Mouse (Mus musculus) WW6 (cell line): Measurements from ENCODE around the gene Fbxl19.
A peak's percentile ranks its signal among the peaks of the same experiment; 100 is the strongest.

Source experiments
- DNase-seq: peaks from one replicate; pipeline ENCODE4 v3.0.0-alpha.2; 2013; ENCODE audit warnings: low read depth, low spot score

The Fbxl19 gene

DNA sequence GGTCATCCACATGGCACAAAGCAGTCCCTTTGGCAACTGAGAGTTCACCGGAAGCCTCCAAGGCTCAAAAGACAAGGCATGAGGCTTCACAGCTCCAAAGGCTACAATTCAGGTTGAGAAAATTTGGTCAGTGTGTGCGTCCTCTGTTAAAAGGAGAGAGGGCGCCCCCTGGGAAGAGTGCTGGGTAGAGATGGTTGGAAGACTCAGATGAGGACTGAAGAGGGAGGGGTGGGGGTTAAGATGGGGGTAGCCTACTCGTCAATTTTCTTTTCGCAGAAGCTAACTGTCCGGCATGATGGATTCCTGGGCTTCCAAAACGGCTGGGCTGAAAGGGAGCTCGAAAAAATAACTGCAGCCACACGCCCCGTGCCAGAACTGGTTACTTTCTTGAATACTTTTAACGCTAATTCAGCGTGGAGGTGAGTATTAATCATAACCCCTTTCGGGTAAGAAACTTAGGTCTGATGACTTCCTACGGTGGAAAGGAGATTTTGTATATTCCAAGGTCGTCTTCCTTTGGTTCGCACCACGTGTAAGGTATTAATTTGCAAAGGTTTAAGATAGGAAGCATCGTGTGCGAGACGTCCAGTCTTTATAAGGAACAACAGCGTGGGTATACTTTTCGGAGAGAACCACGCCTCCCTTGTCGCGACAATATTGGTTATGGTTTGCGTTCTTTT is at the start of gene Fbxl19:
Gene Fbxl19, plus strand, starts transcription at position 178 of the 680 bp plus-strand sequence.
- DNase-seq = no peak

DNA sequence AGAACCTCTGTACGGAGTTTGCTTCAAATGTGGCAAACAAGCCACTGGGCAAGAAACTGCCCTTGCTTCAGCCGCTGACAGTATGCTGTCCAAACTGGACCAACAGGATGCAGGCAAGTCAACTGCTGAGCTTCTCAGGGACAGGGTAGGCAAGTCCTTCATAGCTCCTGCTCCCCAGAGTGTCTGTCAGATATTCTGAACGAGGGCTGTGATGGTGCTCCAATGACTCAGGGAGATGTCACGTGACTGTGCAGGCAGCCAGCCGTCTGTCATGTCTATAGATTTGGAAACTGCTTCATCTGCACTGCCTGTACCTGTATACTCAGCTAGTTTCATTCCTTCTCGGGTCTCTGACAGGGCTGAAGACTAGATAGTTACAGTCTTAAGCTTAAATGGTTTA is 45.4 kb upstream of the Fbxl19 start:
- no peak for DNase-seq

DNA sequence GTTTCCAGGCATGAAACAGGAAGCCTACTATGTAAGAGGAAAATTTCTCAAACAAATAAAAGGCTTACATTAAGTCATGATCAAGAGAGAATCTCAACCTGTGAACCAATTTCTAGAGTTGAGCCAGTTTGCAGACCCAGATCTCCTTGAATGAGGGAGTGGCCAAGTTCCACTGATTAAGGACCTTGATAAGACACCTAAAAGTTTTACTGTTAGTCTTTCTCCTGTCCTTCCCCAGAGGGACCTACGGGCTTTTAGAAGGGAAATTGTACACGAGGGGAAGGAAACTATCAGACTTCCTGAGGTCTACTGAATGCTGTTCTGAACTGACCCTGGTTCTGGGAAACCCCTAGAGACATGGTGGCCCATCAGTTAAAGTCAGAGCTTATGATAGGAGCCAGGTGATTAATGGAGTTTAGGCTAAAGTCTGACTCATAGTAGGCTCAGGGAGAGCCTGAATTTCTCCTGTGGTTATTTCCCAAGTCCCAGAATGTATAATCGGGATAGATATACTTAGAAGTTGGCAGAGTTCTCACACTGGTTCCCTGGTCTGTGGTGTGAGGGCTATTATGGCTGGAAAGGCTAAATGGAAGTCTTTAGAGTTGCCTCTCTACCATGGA is 43.5 kb upstream of the Fbxl19 start:
- no peak for DNase-seq

DNA sequence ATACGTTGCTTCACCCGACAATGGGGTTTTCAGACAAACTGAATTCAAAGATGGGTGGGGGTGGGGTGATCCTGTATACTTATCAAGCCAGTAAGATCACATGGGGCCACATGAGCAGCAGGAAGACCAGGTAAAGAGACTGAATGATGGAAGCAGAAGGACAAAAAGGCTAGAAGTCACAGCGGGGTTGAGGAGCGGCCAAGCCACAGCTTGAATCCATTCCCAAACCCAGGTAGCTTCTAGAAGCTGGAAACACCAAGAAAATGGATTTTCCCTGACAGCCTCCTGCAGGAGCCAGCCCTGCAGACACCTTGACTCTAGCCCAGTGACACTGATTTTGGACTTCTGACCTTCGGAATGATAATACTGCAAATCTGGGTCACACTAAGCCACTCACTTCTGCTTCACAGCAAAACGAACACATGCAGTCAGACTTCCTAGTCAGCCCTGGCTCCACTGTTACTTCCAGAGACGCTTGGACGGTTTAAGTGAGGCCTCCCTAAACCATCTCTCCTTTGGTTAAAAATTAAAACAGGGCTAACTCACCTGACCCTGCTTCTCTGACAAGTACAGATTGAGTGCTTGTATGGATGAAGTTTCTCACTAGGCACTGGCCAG is 40.7 kb upstream of the Fbxl19 start:
- no peak for DNase-seq

DNA sequence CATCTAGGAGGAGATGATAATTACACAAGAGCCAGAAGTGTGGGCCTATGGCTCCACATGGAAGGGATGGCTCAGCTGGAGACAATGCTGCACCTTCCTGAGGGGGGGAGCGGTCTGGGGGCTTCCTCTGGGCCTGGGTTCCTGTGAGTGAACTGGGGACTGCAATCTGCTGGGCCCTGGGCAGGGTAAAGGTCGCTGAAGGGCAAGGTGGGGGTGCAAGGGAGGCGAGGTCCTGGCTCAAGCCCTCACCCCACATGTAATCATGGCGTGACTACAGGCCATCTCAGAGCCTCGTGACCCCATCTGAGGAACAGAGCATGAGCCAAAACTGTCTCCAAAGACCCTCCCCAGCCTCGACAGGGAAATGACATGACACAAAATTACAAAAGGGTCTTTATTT is 39.7 kb upstream of the Fbxl19 start:
- no peak for DNase-seq

DNA sequence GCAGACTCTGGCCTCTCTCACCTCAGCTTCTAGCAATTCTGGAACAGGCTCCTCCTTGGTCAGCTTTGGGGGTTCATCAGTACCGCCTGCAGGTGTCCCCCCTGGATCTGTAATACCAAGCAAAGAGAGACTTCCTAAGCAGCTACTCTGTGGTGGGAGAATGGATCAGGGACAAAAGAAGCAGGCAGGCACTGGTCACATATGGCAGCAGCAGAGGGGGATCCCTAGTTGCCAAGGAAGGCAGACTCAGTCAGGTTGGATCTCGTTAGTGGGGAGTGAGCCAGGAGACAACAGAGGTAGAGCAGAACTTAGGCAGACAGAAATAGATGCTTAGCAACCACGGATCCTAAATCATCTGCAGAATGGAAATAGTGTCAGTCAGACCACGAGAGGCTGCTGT is 38.6 kb upstream of the Fbxl19 start:
- DNase-seq = no peak

DNA sequence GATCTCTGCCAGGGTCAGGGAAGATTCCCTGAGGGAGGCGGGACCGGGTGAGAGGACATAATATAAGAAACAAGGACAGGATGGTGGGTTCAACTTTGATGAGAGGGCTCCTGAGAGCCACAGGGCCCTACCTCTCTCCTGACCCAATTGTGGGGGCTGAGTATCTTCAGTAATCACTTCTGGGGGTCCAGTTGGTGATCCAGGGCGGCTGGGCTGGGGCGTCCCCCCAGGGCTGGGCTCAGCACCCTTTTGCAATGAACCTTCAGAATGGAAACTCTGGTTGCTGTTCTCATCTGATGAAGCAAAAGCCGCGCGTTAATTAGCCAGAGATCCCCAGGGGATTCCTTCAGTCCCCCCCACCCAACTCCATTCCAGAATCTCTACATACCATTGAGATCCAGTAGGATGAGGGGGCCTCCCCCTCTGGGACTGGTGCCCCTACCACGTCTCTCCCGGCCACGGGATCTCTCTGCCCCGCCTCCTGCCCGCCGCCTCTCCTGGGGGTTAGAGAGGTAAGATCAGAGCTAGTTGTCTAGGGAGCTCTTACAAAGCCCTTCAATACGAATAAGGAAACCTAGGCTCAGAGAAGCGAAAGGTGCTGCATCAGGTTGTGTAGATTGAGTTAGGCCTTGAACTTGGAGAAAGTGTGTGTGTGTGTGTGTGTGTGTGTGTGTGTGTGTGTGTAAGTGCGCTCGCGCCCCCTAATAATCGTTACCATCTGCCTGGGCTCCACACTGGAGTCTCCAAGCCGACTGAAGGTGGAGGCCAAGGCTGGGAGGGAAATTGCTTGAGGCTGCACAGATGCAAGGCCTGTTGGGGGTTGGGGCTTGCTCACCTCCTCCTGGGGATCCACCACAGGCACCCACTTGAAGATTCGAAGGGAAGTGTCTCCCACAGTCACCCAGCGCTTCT is 37.0 kb upstream of the Fbxl19 start:
- no peak for DNase-seq

DNA sequence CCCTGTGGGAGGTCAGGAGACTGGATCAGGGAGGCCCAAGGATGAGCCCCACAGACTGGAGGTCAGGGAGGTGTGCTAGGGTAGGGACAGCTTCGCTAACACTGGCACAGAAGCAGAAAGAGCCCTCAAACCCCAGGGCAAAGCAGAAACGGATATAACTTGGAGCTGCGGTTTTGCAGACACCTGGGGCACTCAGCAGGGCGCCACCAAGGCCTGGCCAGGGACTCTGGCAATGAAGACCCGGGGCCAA is 36.5 kb upstream of the Fbxl19 start:
- DNase-seq = no peak

DNA sequence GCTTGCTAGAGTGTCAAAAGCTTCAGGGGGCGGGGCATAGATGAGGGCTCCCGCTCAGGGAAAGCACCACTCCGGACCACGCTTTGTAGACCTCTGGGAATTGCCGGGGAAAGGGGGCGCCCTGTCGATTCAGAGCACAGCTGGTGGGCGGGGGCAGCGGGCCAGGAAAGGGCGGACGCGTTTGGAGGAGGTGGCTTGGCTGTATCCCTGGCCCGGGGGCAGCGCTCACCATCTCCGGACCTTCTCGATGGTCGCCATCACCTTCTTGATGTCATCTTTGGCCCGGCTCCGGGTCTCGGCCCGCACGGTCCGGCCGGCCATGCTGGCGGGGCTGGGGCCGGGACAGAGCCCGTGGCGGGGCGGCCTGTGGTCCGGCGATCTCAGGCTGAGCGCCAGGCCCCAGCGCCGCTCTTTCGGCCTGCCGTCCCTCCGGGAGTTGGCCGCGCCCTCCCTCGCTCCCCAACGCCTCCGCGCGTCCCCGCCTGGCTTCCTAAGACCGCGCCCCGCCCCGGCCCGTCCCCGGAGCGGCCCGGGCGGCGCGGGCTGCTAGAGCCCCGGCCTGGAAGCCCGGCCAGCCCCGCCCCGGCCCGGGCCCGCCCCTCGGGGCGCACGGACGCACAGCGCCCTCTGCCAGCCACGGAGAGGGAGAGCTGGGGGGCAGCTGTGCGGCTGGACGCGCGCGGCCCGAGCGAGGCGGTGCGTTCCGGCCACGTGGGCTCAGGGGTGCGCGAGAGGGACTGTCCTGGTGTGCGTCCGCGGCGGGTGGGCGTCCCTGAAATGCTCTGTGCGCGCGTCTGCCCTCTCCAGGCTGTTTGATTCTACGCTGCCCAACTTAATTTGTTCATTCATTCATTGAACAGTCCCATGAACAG is 35.9 kb upstream of the Fbxl19 start, which contains the start of gene Bcl7c:
Gene Bcl7c, minus strand, starts transcription at position 727 of the 872 bp plus-strand sequence.
- peak; percentile 81 for DNase-seq

DNA sequence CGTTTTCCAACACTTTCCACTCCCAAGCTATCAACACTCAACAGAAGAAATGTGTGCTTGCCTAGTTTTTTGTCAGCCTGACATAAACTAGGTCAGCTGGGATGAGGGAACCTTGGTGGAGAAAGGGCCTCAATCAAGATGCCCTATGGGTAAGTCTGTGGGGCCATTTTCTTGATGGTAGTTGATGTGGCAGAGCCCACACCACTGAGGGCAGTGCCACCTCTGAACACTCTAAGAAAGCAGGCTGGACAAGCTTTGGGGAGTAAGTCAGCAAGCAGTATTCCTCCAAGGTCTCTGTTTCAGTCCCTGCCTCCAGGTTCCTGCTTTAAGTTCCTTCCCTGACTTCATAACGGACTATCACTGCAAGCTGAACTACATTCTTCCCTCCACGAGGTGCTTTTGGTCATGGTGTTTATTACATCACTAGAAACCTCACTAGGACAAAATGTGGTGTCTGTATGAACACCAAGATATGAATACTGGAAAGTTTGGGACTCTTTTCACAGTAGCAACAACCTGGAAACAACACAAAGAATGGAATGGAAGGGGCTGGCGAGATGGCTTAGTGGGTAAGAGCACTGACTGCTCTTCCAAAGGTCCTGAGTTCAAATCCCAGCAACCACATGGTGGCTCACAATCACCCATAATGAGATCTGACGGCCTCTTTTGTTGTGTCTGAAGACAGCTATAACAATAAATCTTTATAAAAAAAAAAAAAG is 34.9 kb upstream of the Fbxl19 start:
- no peak for DNase-seq

DNA sequence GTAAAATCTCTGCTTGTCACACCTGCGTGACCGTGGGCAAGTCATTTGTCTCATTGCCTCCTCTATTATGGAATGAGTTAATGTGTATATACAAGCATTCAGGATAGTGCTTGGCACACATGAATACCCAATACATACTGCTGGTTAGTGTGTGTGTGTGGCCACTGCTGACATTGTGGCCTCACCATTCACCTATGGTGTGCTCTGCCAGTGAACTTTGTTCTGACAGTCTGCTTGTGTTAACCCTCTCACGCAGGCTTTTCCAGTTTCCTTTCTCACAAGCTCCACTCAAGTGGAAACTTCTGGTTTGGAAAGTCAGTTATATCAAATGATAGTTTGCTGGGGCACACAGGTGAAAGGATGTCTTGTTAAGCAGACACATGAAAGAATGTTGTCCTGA is 33.3 kb upstream of the Fbxl19 start:
- DNase-seq = no peak

DNA sequence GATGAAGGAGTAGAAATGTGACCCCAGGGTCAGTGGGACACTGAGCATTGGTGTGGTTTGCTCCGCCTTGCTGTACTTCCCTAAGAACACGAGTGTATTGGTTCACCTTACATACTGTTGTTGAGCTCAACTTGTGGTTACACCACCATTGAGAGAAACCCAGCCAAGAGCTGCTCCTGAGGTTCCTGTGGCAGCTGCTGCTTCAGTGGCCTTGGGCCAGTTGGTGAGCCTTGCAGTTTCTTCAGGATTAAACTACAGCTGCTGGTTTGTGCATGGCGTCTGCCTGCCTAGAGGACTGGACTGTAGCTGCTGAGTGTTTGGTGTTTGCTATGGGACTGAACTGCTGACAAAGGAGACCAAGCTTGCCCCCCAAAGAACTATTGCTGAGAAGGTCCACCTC is 32.9 kb upstream of the Fbxl19 start:
- no peak for DNase-seq

DNA sequence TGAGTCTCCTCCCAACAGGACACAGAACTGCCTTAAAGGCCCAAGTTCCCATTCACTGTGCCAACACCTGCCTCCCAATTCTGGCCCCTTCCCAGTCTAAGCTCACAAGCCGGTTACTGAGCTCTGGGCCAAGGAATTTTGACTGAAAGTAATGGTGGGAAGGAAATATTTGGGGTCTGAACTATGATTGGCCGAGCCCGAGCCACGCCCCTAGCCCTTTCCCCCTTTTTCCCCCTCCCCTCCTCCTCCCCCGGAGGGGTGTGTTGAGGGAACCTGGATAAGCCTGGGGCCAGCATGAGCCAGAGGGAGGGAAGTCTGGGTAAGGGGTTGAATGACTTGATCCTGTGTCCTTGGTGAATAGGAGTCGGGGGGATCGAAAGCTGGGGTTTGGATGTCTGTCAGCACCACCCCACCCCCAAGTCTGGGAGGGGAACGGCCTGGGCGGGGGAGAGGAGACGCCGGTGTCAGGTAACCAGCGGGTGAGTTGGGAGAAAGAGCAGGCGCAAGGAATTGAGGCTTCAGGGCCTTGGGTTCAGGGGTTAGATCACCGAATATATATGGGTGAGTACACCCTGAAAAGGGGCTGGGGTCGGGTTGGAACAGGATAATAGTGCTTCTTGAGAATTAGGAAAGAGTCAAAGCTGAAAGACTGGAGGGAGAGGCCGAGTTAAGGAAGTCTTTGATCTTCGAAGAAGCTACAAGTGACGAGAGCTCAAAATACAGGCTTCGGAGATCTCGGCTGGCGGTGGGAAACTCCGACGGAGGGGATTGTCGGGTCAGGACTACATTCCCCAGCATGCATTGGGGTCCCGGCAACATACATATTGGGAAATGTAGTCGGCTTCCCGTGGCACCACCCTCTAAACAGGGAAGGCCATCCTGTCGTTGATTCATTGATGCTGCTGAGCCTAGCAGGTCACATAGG is 31.6 kb upstream of the Fbxl19 start, which contains the start of gene Ctf1:
Gene Ctf1, plus strand, starts transcription at position 276 of the 925 bp plus-strand sequence.
- DNase-seq = peak; percentile 63

DNA sequence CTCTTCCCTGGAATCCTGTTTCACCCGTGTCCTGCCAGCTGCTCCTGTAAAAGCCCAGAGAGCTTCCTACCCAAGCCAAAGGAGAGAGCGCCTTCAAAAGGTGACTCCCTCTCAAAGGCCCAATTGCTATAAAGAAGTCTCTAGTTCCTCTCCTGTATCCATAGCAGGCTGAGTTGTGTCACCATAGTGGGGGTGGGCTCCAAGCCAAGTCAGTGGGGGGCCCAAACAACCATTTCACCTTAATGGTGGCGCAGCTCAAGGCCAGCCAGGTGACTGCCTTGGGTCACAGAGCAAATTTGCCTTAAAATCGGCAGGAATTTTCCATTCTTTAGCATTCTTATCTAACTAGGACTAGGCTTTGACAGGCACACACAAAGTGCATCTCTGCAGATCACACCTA is 29.5 kb upstream of the Fbxl19 start:
- no peak for DNase-seq

DNA sequence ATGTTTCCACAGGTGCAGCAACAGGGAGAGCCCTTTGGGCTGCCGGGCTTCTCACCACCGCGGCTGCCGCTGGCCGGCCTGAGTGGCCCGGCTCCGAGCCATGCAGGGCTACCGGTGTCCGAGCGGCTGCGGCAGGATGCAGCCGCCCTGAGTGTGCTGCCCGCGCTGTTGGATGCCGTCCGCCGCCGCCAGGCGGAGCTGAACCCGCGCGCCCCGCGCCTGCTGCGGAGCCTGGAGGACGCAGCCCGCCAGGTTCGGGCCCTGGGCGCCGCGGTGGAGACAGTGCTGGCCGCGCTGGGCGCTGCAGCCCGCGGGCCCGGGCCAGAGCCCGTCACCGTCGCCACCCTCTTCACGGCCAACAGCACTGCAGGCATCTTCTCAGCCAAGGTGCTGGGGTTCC is 27.4 kb upstream of the Fbxl19 start:
- no peak for DNase-seq

DNA sequence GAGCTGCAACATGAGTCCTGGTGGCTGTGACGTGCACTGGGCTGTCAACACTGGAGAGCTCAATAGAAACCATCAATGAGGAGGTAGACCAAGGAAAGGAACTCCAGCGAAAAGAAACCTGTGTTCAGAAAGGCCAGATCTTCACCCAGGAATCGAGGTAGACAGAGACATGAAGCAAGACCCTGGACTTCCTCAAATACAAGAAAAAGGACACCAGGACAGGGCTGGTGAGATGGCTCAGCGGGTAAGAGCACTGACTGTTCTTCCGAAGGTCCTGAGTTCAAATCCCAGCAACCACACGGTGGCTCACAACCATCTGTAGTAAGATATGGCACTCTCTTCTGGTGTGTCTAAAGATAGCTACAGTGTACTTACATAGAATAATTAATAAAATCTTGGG is 26.0 kb upstream of the Fbxl19 start:
- DNase-seq = no peak

DNA sequence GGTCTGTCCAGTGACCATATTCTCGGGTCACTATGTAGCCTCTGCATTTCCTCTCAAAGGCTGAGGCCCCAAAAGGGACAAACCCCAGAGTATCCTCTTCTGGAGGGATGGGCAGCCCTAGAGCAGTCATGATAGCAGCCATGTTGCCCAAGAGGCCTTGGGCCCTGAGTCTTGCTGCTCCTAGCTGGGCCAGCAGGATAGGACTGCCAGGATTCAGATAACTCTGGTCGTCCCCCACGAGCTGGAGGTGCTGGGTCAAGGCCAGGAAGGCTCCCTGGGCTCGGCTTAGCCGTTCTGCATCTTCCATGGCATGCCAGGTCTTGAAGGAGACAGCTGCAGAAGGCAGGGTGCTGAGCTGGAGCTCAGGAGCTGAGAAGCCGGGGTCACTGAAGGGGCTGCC is 25.1 kb upstream of the Fbxl19 start:
- no peak for DNase-seq

DNA sequence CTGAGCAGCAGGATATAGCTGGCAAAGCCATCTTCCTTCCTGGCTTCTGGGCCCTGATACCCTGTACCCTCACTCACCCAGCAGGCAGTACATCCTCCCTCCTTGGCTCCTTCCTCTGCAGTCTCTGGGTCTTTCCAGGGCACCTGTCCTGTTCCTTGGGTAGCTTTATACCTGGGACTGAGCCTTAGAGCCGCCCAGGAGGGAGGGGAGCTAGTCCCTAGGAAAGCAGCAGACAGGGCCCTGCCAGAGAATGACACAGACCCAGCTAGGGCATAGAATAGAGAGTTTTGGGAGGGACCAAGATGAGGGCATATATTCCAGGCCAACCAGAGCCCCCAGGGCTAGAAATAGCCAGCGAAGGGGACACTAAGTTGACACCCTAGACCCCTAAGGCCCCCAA is 18.9 kb upstream of the Fbxl19 start:
- DNase-seq = no peak

DNA sequence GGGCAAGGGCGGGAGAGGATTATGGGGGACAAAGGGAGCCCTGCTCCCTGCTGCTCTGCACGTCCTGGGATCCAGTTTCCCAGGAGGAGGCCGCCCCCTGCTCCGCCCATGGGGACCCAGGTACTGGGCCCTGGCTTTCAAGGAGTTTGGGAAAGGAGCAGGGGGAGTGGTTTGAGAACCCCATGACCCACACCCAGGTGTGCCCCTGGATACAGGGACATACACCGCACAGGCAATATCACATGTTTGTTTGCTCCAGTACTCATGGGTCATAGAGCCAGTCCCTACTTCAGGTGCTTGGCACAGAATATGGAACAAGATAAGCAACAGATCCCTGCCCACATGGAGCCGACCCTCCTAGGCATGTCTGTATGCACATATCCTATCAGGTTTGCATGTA is 18.4 kb upstream of the Fbxl19 start:
- no peak for DNase-seq

DNA sequence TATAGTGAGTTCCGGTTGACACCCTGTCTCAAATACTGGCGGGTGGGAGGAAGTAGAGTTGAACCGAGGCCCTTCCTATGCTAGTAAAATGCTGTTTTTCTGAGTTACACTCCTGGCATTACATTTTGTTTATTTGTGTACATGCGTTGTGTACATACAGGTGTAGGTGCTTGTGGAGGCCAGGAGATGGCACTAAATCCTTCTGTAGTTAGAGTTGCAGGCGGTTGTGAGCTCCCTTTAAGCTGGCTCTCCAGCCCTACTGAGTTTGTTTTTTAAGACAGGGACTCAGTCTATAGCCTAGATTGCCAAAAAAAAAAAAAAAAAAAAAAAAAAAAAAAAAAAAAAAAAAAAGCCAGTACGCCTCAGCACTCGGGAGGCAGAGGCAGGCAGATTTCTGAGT is 16.4 kb upstream of the Fbxl19 start:
- DNase-seq = no peak
